Mouse (Mus musculus): ENCODE measurements around the gene Mgll.

DNA sequence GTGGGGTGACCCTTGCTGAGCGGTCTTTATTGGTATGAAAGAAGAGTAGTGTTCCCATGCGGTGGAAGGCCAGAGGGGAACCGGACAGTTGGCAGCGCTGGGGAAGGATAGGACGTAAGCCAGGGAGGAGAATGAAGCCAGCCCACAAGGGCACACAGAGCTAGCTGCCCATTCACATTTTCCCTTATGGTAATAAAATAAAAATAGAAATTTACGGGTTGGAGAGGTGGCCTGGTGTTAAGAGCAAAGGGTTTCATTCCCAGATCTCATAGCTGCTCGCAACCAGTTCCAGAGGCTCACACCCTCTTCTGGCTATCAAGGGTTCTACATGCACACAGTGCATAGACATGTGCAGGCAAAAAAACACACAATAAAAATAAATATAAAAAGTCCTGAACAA is 125.8 kb downstream of the Mgll start:
- TF ChIP-seq CTCF (conservative IDR thresholded peaks at IDR 0.05; ENCODE audit: low read length) (no peak; the same call in 1 of the 2 replicates), POU5F1 (IDR thresholded peaks at IDR 0.05; ENCODE audit: borderline replicate concordance, low read length) (no peak), NANOG (IDR thresholded peaks at IDR 0.05; ENCODE audit: borderline replicate concordance, low read length) (no peak)
